Mouse (Mus musculus): ENCODE data around the gene Btbd35f10. TPM values are rescaled to one million over a fixed set of nuclear protein-coding genes. Genes with fewer than 3 reads are reported as not detected.

The Btbd35f10 gene
- not detected in 2 replicates for polyA plus RNA-seq (2015; fragmentation: Nextera tagmentation; extraction: Ambion mirVana)

GRCm38 (mm10) chrX:3752785-3753184 lies at the start of gene Btbd35f10:
Btbd35f10 (minus strand) TSS chrX:3752885.

Other genes starting within 250 kb of the Btbd35f10 start
- gene Btbd35f18, start 52.7 kb downstream of the Btbd35f10 start, polyA plus RNA-seq (2015; fragmentation: Nextera tagmentation; extraction: Ambion mirVana) = not detected in 2 replicates
- not detected in 2 replicates for gene Btbd35f16, start 204.1 kb upstream of the Btbd35f10 start, polyA plus RNA-seq (2015; fragmentation: Nextera tagmentation; extraction: Ambion mirVana)